Mouse (Mus musculus) CH12F3 (cell line): Measurements from ENCODE around the gene Atg10.

Experiments
- in situ Hi-C: fragments of 300-500 bp; cut with MboI; formaldehyde crosslinking; loops from 2 replicates; pipeline ENCODE4 v1.14.3; 2020; ENCODE audit warnings: low sequenced_read_pairs

Atg10 gene

DNA sequence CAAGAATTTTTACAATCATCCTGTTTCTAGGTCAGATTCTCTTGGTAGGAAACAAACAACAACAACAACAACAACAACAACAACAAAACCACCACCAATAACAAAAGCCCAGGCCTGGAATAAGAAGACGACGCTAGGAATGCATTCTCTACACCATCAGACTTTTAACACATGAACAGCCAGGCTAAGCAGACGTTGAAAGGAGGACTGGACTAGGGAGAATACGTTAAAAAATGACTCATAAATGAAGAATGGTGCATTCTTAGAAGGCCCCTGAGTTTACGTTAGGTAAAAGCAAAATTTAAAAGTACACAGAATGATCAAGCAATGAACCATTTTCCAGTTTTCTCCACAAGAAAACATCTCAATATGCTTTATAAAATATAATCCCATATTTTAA is 185.1 kb downstream of the Atg10 start:
- in situ Hi-C loops, result no loop called here

DNA sequence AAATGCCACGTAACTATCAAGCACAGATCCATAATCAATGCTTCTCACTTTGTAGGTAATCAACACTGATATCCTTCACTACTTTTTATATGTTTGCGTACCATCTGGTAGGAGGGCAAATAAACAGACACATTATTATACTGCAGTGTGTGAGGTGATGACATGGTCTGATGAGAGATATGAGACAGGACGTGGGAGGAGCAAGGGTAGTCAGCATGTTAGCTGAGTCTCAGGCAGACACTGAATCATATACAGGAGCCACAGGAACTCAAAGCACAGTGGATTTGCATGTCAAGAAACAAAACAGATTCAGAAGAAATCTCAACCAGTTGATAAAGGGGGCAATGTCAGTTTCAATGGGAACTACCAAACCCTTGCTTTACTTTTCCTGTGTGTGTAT is 185.7 kb downstream of the Atg10 start:
- in situ Hi-C loops, result no loop called here

DNA sequence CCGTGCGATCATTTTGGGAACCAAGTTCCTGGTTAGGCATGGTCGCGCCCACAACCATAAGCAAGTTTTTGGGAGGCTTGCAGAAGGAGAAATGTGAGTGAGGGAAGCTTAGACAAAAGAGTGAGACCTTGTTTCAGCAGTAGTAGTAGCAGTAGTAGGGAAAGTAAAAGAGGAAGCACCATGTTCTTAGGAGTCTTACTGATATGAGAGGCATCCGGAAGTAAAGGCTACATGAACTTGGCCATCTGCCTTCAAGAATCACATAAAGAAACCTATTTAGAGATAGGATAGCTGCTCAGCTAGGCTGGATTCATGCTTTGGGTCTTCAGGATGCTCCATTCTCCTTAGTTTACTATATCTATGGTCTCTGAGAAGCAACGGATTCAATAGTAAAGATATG is 186.4 kb downstream of the Atg10 start:
- in situ Hi-C loops, result no loop called here

DNA sequence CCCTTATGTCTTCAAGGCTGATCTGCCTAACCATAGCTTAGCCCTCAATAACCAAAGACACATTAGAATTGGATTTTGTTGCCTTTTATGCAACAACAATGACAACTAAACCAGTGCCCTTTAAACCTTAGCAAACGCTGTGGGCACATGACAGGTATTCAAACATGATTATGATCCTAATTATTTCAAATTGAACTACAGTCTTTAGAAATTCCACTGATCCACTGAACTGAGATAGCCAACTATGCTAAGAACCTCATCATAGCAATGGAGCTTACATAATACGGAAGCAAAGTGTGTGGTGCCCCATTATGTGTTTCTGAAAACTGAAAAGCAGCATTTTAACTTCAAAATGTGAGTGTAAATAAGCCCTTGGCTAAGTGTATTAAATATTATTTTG is 191.9 kb downstream of the Atg10 start:
- in situ Hi-C loops, result no loop called here

DNA sequence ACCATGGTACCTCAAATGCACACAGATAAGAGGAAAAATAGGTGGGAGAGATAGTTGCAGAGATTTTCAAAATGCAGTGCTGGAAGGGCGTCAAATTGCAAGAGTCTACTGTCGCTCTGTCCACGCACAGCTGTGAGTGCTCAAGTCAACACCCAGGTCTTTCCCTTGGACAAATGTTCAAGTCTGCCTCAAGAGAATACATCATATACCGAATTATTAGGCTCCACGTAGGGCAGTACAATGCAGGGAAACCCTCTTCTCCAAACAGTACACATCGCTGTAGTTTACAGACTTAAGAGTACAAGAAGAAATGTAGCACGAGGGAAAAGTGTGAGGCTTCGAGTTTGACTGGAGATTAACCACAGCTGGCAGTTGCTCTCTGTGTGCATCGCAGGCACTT is 200.3 kb downstream of the Atg10 start:
- in situ Hi-C loops, result no loop called here

DNA sequence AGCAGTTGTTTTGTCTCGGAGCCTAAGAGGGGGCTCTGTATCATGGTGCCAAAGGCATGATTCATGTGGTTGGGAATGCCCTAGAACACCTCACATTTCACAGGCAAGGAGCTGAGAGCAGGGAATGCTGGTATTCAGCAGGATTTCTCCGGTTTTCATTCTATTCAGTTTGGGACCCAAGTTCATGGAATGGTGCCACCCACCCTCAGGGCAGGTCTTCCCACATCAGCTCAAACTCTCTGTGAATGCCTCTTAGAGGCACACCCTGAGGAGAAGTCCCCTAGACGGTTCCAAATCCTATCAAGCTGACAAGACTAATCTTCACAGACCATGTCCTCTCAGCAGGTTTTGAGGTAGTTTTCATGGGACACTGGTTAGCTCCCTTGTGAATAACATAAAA is 211.9 kb downstream of the Atg10 start:
- in situ Hi-C loops, result no loop called here

DNA sequence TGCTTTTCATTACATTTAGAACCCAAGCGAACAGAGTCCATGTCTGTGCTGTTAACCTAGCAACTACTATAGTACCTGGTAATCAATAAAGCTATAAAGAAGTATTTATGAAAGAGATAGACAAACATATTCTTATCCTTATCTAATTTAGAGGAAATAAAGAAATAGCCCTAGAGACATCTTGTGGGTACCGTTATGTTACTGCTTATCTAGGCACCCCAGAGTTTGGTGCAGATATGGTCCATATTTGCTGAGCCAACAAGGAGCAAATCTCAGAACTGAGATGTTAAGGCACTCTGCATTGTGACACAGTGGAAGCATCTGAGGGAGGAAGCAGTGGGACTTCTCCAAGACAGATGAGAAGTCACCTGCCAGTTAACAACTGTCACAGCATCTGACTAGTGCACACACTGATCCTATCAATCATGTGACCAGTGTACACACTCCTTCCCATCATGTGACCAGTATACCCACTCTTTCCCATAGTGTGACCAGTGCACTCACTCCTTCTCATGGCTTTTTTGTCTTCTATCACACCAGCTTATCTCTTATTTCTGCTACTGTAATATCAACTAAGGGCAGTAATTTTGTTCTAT is 228.6 kb downstream of the Atg10 start:
- in situ Hi-C loops, result no loop called here

DNA sequence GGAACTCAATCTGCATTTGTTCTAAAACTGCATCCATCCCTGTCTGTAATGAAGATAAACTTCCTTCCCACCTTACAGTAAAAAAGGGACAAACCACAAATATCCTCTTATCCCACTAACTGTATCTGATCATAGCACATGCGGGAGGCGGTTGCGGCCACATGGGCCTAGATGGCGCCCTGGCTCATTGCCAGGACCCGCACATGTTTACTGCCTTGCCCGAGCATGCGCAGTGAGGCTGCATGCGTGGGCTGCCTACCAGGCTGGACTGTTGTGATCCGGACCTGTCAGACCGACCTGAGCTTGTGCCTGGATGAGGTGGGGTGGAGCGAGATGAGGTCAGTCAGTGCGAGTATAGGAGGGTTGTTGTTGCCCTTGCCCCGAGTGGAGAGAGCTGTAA is 230.2 kb downstream of the Atg10 start:
- in situ Hi-C loops, result no loop called here

DNA sequence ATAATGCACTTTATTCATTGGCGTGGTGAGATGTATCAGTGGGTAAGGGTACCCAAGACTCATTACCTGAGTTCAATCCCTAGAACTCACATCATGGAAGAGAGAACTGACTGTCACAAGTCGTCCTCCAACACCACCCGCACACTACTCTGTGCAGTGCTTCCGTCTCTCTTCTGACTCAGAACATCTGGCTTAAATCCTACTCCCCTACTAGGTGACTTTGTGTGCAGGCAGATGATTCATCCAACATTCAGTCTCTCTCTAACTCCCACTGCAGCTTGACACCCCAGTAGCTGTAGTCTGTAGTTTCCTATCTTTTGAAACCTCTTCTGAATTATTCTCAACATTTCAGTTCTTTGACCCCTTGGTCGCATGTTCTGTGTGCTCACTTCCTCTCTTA is 230.8 kb downstream of the Atg10 start:
- in situ Hi-C loops, result no loop called here

DNA sequence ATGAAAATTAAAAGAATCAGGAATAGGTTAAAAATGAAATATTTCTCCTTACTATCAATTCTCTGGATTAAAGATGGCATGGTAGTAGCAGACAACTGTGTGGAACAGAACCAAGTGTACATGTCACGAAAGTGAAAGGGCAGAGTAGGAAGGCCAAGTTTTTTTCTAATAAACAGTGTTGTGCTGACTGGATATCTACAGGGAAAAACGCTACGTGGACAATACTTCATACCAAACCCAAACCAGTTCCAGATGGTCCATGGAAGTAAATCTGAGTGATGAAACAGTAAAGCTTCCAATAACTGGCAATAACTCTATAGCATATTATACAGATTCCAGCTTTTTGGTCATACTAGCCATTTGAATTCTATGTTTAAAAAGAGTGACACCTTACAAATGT is 235.5 kb downstream of the Atg10 start:
- in situ Hi-C loops, result no loop called here

DNA sequence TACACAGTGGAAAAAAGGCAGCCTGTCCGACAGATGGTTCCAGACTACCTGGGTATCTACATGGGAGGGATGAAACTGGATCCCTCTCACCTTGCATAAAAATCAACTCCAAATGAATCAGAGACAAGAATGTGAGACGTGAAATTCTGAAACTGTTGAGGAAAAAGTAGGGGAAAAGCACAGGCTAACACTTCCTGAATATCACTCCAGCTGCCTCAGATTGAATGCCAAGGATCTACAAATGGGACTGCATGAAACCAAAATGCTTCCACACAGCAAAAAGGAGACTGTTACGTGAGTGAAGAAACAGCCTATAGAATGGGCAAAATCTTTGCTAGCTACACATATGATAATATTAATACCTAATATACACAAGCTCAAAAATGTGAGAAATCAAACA is 238.4 kb downstream of the Atg10 start:
- in situ Hi-C loops, result no loop called here

DNA sequence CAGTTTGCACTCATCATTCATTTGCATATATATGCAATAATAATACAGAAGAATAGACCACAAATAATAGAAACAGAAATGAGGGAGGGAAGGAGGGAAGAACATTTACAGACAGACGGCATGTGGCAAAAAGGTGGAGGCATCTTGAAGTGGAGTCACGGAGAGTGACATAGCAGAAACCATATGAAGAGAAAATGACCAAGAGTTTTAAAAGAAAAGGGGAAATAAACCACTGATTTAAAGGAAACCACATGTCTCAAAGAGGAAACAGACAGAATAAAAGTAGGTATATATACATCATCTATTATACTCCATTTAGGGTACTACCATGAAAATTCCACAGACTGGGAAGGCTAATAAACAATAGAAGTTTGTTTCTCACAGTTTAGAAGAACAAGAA is 239.7 kb downstream of the Atg10 start:
- in situ Hi-C loops, result no loop called here

DNA sequence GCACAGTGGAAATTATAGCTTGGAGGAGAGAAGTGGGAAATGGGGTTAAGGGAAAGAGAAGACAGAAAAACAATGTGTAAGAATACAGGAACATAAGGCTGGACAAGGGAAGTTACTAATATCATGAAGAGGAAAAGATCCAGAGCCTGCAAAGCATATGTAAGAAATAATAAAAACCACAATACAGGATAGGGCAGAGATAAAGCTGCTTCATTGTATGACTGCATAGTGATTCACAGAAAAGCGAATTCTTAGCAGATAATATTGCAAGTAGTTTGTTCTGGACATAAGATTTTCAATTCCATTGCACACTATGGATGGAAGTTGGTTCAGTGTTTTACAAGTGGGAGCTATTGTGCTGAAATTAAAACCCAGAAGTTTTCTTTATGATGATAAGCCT is 242.0 kb downstream of the Atg10 start:
- in situ Hi-C loops, result no loop called here

DNA sequence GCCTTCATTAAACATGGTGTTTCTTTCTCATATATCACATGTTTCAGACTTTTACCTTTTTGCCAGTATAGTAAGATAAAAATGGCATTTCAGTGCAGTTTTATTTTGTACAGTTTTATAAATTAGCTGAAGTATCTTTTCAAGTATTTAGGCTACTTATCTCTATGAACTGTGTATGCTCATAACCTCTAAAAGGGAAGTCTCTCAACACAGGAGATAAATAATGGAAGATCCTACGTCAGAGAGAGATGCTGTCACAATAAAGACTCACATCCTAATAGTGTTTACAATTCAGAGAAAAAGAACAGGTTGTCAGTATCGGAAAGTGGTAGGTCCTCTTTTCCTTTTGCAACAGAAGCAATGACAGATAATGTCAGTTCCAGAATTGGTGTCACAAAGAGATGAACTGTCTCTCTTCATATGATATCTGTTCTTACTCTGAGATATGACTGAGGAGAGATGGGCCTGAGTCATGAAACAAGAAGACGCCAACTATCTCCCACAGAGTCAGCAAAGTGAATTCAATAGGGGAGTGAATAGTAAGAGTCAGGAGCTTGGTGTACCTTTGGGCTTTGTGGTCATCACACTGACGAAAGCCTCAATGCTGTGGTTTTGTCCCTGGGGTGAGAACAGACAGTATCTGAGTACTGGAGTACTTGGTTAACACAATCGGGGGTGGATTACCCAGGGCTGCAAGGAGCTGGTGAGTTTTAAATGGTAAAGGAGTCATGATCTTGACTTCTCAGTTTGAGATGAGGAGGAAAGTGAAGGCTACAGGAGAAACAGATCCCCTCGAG is 242.7 kb downstream of the Atg10 start:
- in situ Hi-C loops, result no loop called here

DNA sequence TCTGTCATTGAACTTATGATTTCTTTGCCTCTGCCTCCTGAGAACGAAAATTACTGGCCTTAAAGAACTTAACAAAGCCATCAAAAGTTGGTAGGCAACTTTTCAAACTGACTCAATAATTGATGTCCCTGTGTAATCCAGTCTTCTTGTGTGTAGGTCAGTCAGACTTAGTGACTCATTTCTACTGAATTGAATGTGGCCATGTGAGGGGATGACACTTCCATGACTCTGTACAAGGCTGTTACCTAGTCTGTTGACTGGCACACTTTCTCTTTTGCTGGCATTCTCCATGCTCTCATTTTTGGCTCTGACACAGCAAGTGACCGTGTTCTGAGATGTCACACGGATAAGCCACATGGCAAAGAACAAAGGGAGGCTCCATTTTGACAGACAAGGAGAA is 246.7 kb downstream of the Atg10 start:
- in situ Hi-C loops, result no loop called here

DNA sequence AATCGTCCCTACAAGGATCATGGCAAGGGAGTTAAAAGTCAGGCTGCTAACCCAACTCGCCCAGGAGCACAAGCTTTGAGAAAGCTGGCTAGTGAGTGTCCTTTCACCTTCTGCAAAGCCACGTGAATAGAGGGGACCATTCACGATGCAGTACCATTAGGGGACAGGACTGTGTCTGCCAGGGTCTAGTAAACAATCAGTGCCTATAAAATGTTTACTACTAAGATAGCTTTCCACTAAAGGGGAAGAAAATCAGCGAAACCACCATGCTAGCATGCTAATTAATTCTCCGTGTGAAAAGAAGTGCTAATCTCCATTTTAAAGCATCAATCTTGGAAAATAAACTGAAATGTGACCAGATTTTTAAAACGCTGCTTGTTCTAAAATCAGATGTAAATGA is 250.4 kb downstream of the Atg10 start:
- in situ Hi-C loops, result no loop called here

DNA sequence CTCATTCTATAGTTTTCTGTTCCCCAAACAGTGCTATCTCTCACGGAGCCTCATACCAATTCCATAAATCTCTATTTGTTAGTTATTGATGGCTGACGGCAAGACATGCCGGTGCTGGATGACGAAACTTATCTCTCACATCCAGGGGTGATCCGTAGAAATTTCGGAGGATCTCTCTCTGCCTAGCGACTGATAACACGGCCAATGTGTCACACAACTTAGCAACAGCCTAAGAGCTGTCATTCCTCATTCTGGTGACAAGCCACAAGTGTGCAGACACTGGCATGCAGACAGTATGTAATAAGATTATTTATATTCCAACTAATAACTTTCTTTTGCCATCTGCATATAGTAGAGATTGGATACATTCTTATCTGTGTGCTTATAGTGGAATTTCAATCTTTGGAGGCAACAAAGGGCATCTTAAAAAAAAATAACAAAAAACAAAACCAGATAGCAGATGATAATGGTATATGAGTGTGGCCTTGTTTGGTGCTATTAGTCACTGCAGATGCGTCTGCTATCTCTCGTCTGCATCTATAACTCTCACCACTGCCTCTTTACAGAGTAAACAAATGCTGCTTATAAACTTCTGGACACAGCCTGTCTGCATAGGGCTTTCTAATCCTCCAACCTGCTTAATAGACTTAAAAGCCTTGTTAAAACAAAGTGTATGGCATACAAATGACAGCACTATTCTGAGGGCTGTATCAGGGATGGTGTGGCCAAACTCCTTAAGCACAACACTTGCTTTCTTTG is 253.3 kb downstream of the Atg10 start:
- in situ Hi-C loops, result no loop called here

DNA sequence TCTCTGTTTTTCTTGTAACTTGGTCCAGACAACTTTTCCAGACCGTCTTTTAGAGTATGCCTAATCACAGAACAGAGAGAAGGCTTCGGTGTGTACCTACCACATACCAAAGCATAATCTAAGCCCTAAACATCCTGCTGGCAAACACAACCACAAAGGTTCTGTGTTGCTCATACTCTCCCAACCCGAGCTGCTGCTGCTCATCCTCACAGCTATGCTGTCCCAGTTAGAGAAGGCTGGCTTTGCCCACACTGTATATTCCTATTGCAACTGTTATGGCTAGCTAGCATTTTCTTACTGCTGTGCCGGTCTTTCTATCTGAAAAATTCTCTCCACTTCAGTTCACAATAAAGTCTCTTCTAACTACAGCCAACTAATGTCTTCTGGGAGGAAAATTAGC is 254.8 kb downstream of the Atg10 start:
- in situ Hi-C loops, result no loop called here

DNA sequence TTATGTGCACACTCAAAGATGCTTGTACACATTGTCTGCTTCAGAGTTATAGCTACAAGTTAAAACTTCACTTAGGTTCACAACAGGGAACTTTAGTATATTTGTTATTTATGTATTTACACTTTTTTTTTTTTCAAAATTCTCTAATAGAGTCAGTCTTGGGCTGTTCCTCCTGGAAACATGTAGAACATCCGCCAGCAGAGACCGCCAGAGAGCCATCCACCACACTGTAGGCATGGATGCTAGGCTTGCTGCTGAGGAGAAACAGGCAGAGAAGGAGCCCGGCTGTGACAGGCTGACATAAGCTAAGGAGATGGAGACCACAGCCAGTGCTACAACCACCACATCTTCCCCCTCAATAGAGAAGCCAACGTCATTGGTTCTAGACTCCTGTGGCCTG is 256.3 kb downstream of the Atg10 start:
- in situ Hi-C loops, result no loop called here

DNA sequence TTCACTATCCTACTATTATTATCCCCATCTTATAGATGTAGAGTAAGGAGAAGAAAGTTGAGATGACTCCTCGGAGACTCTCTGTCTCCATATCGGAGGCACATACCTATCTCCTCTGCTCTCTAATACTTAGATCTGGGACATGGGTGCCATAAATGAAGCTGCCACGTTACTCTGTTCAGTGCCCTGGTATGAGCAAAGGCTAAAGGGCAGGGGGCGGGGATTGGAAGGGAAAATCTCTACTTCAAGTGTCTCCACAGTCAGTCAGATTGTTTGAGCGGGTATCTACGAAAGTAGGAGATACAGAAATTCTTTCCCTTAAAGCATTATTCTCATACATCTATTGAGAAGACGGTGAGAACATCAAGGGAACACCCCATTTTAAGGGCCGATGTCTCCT is 257.8 kb downstream of the Atg10 start:
- in situ Hi-C loops, result no loop called here

DNA sequence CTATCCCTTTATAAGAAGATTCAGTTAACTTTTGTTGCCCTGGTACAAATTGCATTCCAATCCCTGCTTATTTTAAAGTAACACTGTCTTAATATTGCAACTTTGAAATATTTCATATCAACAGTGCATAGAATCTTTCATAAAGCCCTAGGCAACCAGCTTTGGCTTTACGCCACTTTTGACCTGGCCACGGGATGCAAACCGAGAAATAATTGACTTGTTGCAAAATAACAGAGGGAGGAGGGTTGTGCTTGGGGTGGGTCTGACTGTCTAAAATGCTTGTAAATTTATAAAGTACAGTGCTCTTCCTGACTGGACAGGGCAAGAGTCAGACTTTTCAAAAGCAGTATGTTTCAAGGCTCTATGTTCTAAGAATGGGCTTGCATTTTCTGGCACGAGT is 259.3 kb downstream of the Atg10 start:
- in situ Hi-C loops, result no loop called here
